Mouse (Mus musculus) neutrophil, adult 59 days (primary cell): Measurements from ENCODE around the gene Gfpt2. TPM values are rescaled to one million over a fixed set of nuclear protein-coding genes. Genes with fewer than 3 reads are reported as not detected.

Source experiments
- total RNA-seq, 2 experiments: library from RNA; stranded (reverse); gene quantifications; 1 replicate in 1 of 2; 2 replicates in 1 of 2; pipeline ENCODE4 v1.2.4; 2023

Gfpt2 gene
- not detected for total RNA-seq

GRCm38 (mm10) chr11:49793619-49794341, at the start of gene Gfpt2:
Gene Gfpt2 (plus strand): TSS chr11:49794178.

GRCm38 (mm10) chr11:49846401-49847070, 52.6 kb downstream of the Gfpt2 start, which contains the start of gene Mapk9:
Gene Mapk9 (plus strand): TSS chr11:49846751.

Other genes with a start within 250 kb of the Gfpt2 start
- gene Olfr1380, start 237.3 kb upstream of the Gfpt2 start, total RNA-seq, result not detected
- gene Flt4, start 184.9 kb upstream of the Gfpt2 start, total RNA-seq, result under 1 TPM; 0.22 to 0.53 TPM
- gene Scgb3a1, start 130.6 kb upstream of the Gfpt2 start, total RNA-seq, result not detected
- gene Cnot6, start 81.5 kb upstream of the Gfpt2 start, total RNA-seq, result 10 to 100 TPM; 44.2 to 47.3 TPM
- 10 to 100 TPM; 24.1 to 26.7 TPM for gene Mapk9, start 52.6 kb downstream of the Gfpt2 start, total RNA-seq
- gene Rasgef1c, start 107.7 kb downstream of the Gfpt2 start, total RNA-seq, result not detected
- 100 to 1,000 TPM; 244 to 262 TPM for gene Rnf130, start 231.2 kb downstream of the Gfpt2 start, total RNA-seq